Mouse (Mus musculus) cerebellum, adult 9-11 months (tissue): ENCODE data around the gene Ddah2.

ENCODE experiments used
- DNase-seq: peaks from one replicate; pipeline ENCODE4 v3.0.0; 2022

Ddah2 gene

DNA sequence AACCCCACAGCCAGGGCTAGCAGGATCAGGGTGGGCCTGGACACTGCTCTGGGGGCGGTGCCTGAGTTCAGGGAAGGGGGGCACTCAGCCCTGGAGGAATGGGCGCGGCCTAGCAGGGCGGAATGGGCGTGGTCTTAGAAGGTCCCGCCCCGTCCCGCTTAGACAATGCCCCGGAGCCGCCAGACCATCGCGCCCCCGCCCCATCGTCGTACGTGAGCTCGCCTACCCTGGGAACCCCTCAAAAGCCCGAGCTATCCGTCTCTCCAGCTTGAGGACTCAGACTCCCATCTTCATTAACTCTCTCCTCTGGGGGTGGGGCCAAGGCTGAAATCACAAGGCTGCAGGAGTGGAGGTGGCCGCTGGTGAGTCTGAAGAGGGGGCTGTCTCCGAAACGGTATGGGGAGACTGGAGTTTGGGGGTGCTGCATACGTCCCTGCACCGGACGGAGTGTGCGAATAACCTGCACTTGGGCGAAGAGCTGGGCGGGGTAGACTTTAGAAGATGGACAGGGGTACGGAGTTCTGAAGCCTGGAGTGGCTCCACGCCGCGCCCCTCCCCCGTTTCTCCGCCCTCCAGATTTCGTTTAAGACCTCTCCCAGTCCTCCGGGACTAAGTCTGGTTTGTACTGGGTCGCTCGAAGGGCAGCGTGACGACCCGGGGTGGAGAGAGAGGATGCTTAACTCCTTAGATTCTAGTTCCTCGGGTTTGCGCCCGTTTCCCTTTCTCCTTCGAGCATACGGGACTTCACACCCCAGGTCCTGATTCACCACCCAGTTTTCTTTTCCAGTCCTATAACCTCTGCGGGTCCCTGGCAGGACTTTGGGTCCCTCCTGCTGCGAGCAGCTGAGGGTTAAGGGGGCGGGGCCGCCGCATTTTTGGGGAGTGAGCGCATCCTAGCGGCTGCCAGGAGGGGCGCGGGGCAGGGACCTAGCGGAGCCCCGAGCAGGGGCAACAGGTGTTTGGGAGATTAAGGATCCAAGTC, at the start of gene Ddah2:
Ddah2 (plus strand) TSS at position 125 of the 982 bp plus-strand sequence.
- DNase-seq, result peak; percentile 87

GRCm38 (mm10) chr17:35009586-35009985, 49.2 kb upstream of the Ddah2 start:
- peak; percentile 92 for DNase-seq

- peak; percentile 45 for DNase-seq
Observed at GRCm38 (mm10) chr17:35011440-35011839, 47.4 kb upstream of the Ddah2 start.

DNA sequence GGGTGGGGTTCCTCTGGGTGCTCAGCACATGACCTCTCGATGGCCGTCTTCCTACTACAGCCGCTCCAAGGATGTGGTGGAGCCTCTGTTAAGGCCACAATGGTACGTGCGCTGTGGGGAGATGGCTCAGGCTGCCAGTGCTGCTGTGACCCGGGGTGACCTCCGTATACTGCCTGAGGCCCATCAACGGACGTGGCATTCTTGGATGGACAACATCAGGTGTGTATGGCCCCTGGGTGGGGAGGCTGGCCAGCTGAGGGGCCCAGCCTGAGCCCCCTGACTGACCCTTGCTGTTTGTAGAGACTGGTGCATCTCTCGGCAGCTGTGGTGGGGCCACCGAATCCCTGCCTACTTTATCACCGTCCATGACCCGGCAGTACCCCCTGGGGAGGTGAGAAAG, 46.4 kb upstream of the Ddah2 start:
- no peak for DNase-seq

DNA sequence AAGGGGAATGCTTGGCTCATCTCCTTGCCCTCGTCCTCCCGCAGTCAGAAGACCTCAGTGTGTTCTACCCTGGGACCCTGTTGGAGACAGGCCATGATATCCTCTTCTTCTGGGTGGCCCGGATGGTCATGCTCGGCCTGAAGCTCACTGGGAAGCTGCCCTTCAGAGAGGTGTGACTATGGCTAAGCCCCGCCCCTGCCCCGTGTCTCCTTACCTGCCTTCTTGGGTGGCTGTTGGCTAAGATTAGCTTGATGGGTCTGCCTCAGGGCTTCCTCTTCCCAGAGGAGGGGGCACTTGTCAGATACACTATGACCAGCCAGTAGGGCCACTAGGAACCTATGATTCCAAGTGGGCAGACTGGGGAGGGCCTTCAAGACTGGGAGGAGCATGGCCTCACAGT, 45.6 kb upstream of the Ddah2 start:
- no peak for DNase-seq

GRCm38 (mm10) chr17:35015296-35015695, 43.5 kb upstream of the Ddah2 start:
- peak; percentile 50 for DNase-seq

GRCm38 (mm10) chr17:35016376-35016775, 42.5 kb upstream of the Ddah2 start, which contains the start of gene Vwa7:
Gene Vwa7, plus strand, starts transcription at chr17:35016579.
- peak; percentile 87 for DNase-seq

DNA sequence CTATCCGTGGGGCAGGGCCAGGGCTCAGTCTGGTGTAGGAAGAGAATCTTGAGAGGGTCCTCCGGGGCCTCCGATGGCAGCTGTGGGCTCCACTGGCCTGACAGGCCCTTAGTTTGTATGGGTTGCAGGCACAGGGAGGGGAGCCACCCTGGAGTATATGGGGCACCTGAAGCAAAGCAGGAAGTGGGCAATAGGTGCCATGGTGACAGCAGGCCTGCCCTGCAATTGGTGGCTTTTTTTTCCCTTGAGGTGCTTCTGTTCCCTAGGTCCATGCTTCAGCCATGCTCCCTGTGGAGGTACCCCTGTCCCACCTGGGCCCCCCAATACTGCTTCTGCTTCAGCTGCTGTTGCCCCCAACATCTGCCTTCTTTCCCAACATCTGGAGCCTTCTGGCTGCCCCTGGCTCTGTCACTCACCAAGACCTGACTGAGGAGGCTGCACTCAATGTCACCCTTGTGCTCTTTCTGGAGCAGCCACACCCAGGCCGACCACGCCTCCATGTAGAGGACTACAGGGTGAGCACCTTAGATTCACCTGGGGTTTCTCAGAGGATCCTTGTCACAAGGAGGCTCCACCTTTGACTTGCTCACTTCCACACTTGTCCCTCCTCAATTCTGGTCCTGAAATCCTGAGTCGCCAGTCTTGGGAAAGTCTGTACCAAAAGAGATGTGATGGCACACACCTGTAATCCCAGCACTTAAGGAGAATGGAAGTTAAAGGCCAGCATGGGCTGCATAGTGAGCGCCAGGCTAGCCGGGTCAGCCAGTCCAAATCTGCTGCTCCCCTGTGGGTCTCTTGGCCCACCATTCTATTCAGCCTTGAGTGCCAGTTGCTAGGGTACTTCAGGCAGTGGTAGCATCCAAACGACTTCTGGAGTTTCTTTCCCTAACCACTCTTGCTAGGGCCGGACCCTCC, 41.8 kb upstream of the Ddah2 start:
- peak; percentile 65 for DNase-seq

DNA sequence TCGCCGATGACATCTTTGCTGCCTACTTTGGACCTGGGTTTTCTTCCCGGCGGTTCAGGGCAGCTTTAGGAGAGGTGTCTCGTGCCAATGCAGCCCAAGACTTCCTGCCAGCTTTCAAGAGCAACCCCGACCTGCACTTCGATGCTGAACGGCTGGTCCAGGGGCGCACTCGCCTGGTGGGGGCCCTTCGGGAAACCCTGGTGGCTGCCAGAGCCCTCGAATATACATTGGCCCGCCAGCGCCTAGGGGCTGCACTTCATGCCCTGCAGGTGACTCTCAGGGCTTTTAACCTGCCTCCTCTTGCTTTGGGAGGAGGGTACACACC, 41.2 kb upstream of the Ddah2 start:
- DNase-seq, result peak; percentile 54

DNA sequence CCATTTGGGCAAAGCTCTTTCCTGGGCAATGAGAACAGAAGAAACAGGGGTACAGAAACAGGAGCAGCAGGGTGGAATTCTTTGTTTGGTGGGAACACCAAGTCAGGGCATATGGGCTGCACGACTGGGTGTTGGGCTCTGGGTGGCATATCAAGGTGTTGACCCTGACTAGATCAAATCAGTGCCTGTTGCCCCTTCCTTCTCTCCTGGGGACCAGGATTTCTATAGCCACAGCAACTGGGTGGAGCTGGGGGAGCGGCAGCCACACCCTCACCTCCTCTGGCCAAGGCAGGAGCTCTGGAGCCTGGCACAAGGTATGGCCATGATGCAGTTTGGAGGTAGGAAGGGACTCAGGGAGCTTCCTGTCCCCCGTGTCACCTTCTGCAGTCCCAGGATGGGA, 40.7 kb upstream of the Ddah2 start:
- DNase-seq, result peak; percentile 44

DNA sequence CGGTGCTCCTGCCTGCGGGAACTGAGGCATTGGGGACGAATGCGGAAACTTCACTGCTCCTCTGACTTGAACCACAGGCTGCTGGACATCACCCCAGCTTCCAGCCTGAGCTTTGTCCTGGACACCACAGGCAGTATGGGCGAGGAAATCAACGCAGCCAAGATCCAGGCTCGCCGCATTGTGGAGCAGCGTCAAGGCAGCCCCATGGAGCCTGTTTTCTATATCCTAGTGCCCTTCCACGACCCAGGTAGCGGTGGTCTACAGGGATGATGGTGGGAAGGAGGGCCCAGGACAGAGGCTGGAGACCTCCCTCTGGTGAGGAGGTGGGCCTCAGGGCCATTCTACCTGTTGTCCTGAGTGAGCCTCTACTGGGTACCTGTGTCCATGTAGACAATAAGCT, 38.9 kb upstream of the Ddah2 start:
- DNase-seq, result no peak

DNA sequence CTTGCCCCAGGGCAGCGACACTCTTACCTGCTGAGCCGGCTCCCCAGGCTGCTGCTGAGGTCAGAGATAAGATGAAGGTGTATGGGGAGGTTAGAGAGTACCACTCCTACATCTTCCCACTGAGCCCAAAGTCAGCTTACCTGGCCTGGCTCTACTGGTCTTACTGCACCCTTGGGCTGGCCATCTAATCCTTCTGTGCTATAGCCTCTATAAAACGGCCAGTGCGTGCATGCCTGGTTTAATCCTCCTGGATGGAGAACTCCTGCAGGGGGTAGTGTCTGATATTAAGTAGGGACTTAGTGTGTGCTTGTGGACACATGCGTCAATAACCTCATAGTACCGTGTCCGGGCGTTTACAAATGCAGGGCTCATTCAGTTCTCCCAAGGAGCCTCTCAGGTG, 38.3 kb upstream of the Ddah2 start:
- peak; percentile 34 for DNase-seq

- DNase-seq, result peak; percentile 88
Observed at GRCm38 (mm10) chr17:35021163-35021808, 37.5 kb upstream of the Ddah2 start.

DNA sequence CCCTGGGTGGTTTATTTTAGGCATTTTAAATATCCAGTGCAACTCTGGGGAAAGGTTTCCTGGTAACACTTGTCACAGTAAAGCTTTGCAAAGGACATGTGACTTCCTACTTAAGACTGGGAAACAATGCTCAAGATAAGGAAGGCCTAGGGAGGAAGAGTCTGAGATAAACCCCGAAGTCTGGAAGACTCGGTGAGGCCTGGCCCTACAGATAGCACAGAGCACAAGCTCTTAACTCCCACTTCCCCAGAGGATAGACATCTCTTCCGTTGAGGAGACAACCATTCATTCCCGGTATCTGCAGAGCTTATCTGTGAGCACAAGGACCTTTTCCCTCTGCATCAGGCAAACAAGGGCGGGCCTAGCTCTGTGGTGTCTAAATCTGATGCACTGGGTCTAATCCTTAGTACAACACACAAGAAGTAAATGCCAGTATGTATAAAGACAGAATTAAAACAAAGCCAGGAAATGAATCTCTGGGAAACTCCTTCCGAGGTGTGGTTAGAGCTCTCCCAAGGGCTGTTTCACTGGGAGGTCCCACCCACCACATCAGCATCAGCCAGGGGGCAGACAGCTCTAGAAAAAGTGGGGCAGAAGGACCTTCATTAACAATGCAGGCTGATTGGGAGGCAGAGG, 36.9 kb upstream of the Ddah2 start:
- DNase-seq, result peak; percentile 11

GRCm38 (mm10) chr17:35022541-35023060, 36.2 kb upstream of the Ddah2 start:
- no peak for DNase-seq

DNA sequence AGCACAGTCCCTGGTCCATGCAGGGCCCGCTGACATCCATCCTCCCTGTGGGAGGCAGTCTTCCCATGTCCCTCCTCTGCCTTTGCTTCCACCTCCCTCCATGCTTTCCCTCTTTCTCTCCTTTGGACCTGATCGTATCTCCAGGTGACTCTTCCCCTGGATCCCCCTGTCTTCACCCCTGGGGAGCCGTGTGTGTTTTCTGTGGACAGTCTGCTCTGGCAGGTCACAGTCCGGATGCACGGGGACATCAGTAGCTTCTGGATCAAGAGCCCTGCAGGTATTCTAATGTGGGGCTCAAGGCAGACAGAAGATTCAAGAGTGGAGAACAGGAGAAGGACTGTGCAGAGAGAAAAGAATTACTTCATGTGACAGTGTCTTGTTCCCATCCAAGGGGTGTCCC, 35.6 kb upstream of the Ddah2 start:
- no peak for DNase-seq

- no peak for DNase-seq
Observed at GRCm38 (mm10) chr17:35023756-35024155, 35.1 kb upstream of the Ddah2 start.

GRCm38 (mm10) chr17:35024261-35024660, 34.6 kb upstream of the Ddah2 start:
- DNase-seq, result no peak

- DNase-seq, result no peak
Observed at GRCm38 (mm10) chr17:35024691-35025488, 33.9 kb upstream of the Ddah2 start.

GRCm38 (mm10) chr17:35026206-35026605, 32.6 kb upstream of the Ddah2 start:
- no peak for DNase-seq
